Mouse (Mus musculus) central nervous system, embryonic 11.5 days (tissue): ENCODE results near the gene Tmco2. TPM values are rescaled to one million over a fixed set of nuclear protein-coding genes. Genes with fewer than 3 reads are reported as not detected.

ENCODE experiments used
- polyA plus RNA-seq: library from polyadenylated mRNA; depleted of rRNA; stranded (reverse); fragments of >200 nt; gene quantifications from 2 replicates; pipeline ENCODE4 v1.2.3, GENCODE M21; 2012; rRNA removed

Tmco2 gene
- polyA plus RNA-seq, result not detected in 2 replicates

DNA sequence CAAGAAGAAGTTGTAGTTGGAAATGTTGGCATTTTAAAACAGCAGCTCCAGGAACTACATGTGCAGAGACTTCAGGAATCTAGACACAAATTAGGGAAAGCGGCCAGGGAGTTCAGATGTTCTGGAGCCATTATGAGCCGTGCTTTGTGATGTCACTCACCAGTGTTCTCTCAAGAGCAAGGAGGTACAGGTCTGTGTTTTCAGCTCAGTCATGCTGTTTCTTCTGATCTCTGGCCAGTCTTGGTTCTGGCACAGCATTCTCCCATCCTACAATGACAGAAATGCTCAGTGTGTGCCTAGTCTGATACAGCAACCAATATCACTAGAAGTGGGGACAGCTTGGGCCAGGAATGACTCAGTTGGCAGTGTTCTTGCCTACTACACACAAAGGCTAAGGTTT, at the start of gene Tmco2:
TSS of gene Tmco2 (minus strand) at position 101 of the 400 bp plus-strand sequence.

DNA sequence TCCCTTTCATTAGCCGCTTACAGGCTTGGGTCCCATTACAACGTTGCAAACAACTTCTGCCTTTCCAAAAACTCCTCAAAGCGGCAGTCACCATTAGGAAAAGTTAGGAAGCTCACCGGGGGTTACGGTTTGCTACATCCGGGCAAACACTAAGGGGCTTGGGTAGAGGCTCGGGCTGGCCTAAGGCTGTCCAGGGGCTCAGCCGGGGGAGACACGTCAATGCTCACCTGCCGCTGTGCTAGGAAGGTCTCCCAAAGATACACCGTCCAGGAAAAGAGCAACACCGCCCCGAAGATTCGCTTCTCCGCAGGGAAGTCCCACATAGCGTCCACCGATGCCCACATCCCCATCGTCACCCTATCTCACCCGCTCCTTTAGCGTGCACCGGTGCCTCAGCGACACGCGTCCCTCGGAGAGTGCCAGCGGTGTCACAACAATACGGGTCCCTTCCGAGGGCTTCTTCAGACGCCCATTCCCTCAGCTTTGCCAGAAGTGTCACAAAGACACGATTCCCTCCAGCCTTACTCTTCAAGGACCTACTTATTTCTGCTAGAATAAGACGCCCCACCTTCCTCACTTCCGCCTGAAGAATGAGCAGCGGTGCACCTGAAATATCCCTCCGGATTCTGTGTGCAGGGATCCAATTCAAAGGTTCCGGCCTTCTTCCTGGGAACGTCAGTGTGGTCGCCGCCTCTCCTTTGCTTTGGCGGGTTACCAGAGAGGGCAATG, 11.2 kb downstream of the Tmco2 start, which contains the start of gene Zmpste24:
TSS of gene Zmpste24 (minus strand) at position 592 of the 729 bp plus-strand sequence.

Other genes starting within 250 kb of the Tmco2 start
- gene Exo5, start 184.2 kb downstream of the Tmco2 start, polyA plus RNA-seq, result 36.0 and 45.2 TPM in 2 replicates
- 6.9 and 7.2 TPM in 2 replicates for gene Zfp69, start 157.5 kb downstream of the Tmco2 start, polyA plus RNA-seq
- 16.3 and 21.6 TPM in 2 replicates for gene Smap2, start 92.0 kb downstream of the Tmco2 start, polyA plus RNA-seq
- gene Col9a2, start 69.8 kb downstream of the Tmco2 start, polyA plus RNA-seq, result 17.6 and 26.3 TPM in 2 replicates
- 17.8 and 20.5 TPM in 2 replicates for gene Zmpste24, start 11.0 kb downstream of the Tmco2 start, polyA plus RNA-seq
- 17.2 and 23.8 TPM in 2 replicates for gene Rlf, start 105.9 kb upstream of the Tmco2 start, polyA plus RNA-seq
- gene Gm12888, start 215.7 kb upstream of the Tmco2 start, polyA plus RNA-seq, result not detected in 2 replicates